Mouse (Mus musculus) midbrain, embryonic 14.5 days (tissue): ENCODE data around the gene Tprn. TPM values are rescaled to one million over a fixed set of nuclear protein-coding genes. Genes with fewer than 3 reads are reported as not detected.

ENCODE experiments used
- ATAC-seq: fragments of 200-750 bp; cut with Nextera tagmentation; 2 replicates; pipeline ENCODE4 v1.8.0; 2017; ENCODE audit warnings: moderate number of reproducible peaks, moderate library complexity; ENCODE audit not compliant: low FRiP score, low TSS enrichment
- DNase-seq: peaks from one replicate; pipeline ENCODE4 v3.0.0-alpha.2; 2015
- H3K27ac ChIP-seq: fragments of 300-500 bp; sonication (generic); replicated peaks from 2 replicates; pipeline ENCODE4 v1.5.1; 2014; ENCODE audit warnings: mild to moderate bottlenecking, low read depth, low read length, moderate library complexity
- H3K27me3 ChIP-seq: fragments of 300-500 bp; sonication (generic); 2 replicates; pipeline ENCODE4 v1.6.1; 2014; ENCODE audit warnings: low read length, control low read depth, mixed read lengths; ENCODE audit not compliant: control insufficient read depth, insufficient read depth
- H3K36me3 ChIP-seq: fragments of 300-500 bp; sonication (generic); 2 replicates; pipeline ENCODE4 v1.6.1; 2014; ENCODE audit warnings: low read length, control low read depth; ENCODE audit not compliant: control insufficient read depth, insufficient read depth
- H3K4me1 ChIP-seq: fragments of 300-500 bp; sonication (generic); 2 replicates; pipeline ENCODE4 v1.6.1; 2014; ENCODE audit warnings: mild to moderate bottlenecking, antibody characterized with exemption, low read length, control low read depth; ENCODE audit not compliant: control insufficient read depth, insufficient read depth
- H3K4me2 ChIP-seq: fragments of 300-500 bp; sonication (generic); 2 replicates; pipeline ENCODE4 v1.6.1; 2014; ENCODE audit warnings: mild to moderate bottlenecking, low read length, moderate library complexity
- H3K4me3 ChIP-seq: fragments of 300-500 bp; sonication (generic); replicated peaks from 2 replicates; pipeline ENCODE4 v1.5.1; 2014; ENCODE audit warnings: low read depth, low read length
- H3K9ac ChIP-seq: fragments of 300-500 bp; sonication (generic); replicated peaks from 2 replicates; pipeline ENCODE4 v1.6.1; 2014; ENCODE audit warnings: mild to moderate bottlenecking, low read length, moderate library complexity
- H3K9me3 ChIP-seq: fragments of 300-500 bp; sonication (generic); 2 replicates; pipeline ENCODE4 v1.6.1; 2016; ENCODE audit warnings: low read length, control low read depth, mixed read lengths; ENCODE audit not compliant: control insufficient read depth
- whole genome bisulfite sequencing: fragments of 180-500 bp; shearing (Covaris S2); extraction: QIAGEN DNeasy Blood & Tissue Kit; methylation state at CpG from one replicate; pipeline ENCODE4 v1.1.7; 2014; 5-methylcytosine and 5-hydroxymethylcytosine counted together
- polyA plus RNA-seq: library from polyadenylated mRNA; unstranded; fragments of >200 nt; fragmentation: Nextera tagmentation; extraction: Ambion mirVana; gene quantifications from 2 replicates; pipeline ENCODE4 v1.2.1, GENCODE M21; 2014

Tprn gene
- polyA plus RNA-seq, 1 experiment from 2014 or later = 13.3 TPM

DNA sequence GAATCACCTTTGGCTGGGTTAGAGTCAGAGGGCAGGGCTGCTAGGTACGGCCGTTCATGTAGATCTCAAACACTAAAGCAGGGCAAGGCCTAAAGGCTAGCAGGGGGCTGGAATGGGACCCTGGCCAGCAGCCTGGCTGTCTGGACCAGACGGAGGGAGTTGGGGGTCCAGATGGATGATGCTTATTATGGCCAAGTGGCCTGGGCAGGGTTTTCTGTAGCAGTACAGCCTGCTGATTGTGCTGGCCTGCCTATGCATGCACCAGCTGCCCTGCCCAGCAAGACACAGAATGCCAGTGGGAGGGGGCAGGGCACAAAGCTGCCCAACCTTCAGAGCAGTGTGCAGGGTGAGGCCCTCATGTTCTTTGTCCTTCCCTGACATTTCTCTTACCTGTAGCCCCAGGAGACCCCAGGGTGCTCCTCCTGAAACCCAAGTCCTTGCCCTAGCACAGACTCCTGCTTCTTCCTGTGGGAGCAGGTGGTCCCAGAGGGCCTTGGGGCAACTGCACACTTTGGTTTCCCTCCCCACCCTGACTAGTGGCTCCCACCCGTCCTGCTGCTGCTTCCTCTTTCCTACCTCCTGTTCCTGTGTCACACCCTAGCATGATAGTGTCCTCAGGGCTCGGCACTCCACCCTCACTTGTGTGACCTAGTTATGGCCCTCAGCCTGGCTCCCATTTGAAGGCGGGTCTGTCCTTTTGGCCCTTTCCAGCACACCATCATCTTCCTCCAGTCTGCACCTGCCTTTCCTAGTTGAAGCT lies 3.7 kb downstream of the Tprn start:
- Histone ChIP-seq H3K9me3 (no peaks in the 10 kb centered on the region), H3K9ac (peak overlapping the region; percentile 31; the same call in 1 of the 2 replicates), H3K36me3 (peaks cover 27% of the 10 kb centered on the region), H3K27me3 (peaks cover 9% of the 10 kb centered on the region), H3K27ac (no peak overlapping the region), H3K4me2 (peak overlapping the region; percentile 100), H3K4me1 (peaks cover 53% of the 10 kb centered on the region), H3K4me3 (no peak overlapping the region)
- 70% methylated on average over 6 of the region's 6 CpGs for WGBS
- no peak for DNase-seq
- no peak for ATAC-seq

- peaks cover 59% of the 10 kb centered on the region for H3K4me1 ChIP-seq
- H3K27ac ChIP-seq = 0 out of 2 replicates have a peak overlapping the region, but pooled peaks have one; percentile 52
- H3K4me3 ChIP-seq = no peak overlapping the region
- peak; percentile 35 for DNase-seq
- H3K9ac ChIP-seq = peak overlapping the region; percentile 16; the same call in 1 of the 2 replicates
- peaks cover 9% of the 10 kb centered on the region for H3K27me3 ChIP-seq
- ATAC-seq = no peak
- peaks cover 27% of the 10 kb centered on the region for H3K36me3 ChIP-seq
- peak overlapping the region; percentile 100 for H3K4me2 ChIP-seq
- no peaks in the 10 kb centered on the region for H3K9me3 ChIP-seq
- WGBS = 50% methylated on average over 2 of the region's 2 CpGs
Observed at GRCm38 (mm10) chr2:25266720-25267119, 4.3 kb downstream of the Tprn start.

DNA sequence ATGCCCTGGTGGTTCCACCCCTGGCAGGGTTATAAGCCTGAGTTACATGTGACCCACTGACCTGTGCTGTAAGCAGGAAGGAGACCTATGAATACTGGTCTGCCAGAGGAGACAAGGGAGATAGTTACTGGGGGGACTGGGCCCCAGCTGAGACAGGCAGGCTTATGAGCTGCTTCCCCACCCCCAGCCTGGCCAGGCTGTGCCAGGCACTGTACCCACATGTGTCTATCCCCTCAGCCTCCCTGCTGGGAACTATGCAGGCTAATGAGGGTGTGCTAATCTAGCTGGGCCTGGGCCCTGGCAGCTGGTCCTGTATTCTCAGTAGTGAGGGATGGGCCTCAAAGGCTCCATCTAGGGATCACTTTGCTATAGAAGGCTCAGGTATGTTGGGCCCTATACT lies 4.8 kb downstream of the Tprn start:
- Histone ChIP-seq H3K27ac (0 out of 2 replicates have a peak overlapping the region, but pooled peaks have one; percentile 52), H3K9me3 (no peaks in the 10 kb centered on the region), H3K9ac (peak overlapping the region; percentile 16; the same call in 1 of the 2 replicates), H3K4me1 (peaks cover 59% of the 10 kb centered on the region), H3K27me3 (peaks cover 9% of the 10 kb centered on the region), H3K4me2 (peak overlapping the region; percentile 100), H3K36me3 (peaks cover 27% of the 10 kb centered on the region), H3K4me3 (no peak overlapping the region)
- DNase-seq (no peak), ATAC-seq (no peak)

GRCm38 (mm10) chr2:25267746-25268309 lies 5.4 kb downstream of the Tprn start:
- peaks cover 27% of the 10 kb centered on the region for H3K36me3 ChIP-seq
- 78% methylated on average over 4 of the region's 4 CpGs for WGBS
- H3K4me3 ChIP-seq = no peak overlapping the region
- H3K27ac ChIP-seq = no peak overlapping the region
- DNase-seq = no peak
- H3K9ac ChIP-seq = no peak overlapping the region
- H3K4me2 ChIP-seq = no peak overlapping the region
- H3K4me1 ChIP-seq = peaks cover 60% of the 10 kb centered on the region
- no peak for ATAC-seq
- H3K27me3 ChIP-seq = peaks cover 9% of the 10 kb centered on the region
- H3K9me3 ChIP-seq = no peaks in the 10 kb centered on the region

DNA sequence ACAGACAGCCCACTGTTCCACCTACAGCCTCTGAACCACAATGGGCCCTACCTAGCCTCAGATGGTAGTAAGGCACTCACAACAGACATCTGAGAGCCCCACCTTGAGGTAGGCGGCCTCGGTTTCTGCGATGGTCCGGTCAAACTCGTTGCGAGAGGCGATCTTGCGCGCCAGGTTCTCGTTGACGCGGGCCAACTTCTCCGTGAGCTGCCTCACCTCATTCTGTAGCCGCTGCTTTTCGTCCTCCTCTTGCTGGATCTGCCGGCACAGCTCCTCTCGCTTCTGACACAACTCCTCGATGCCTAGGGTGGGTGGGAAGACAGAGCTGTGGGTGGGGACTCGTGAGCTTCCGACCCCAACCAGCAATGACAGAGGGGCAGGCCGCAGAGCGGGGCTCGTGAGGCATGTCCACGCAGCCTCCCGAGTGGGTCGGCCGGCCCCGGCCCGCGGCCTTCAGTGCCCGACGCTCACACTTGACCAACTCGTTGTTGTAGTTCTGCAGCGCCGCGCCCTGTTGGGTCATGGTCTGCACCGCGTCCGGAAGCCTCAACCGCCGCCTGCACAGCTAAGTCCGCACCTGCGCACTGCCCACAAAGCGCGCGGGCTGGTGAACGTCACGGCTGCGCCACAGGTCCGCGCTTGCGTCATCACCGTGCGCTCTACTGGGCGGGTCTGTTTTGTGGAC lies 9.6 kb downstream of the Tprn start, which contains the start of the genes Ssna1 and Anapc2:
TSS of gene Ssna1 (minus strand) at position 612 of the 685 bp plus-strand sequence.
TSS of gene Anapc2 (plus strand) at position 652 of the 685 bp plus-strand sequence.
- Histone ChIP-seq H3K27me3 (no peaks in the 10 kb centered on the region), H3K36me3 (peaks cover 61% of the 10 kb centered on the region), H3K4me3 (peak within 1 kb of the TSS; percentile 83), H3K9ac (peak within 1 kb of the TSS; percentile 82), H3K27ac (peak within 1 kb of the TSS; percentile 83), H3K4me2 (peak within 1 kb of the TSS; percentile 98), H3K4me1 (peaks cover 31% of the 10 kb centered on the region), H3K9me3 (no peaks in the 10 kb centered on the region)
- DNase-seq (peak; percentile 99), ATAC-seq (peak; percentile 96)
- under 1% methylated on average over 55 of the region's 55 CpGs for WGBS

- H3K4me2 ChIP-seq = peak overlapping the region; percentile 98
- peak overlapping the region; percentile 83 for H3K4me3 ChIP-seq
- ATAC-seq (peak; percentile 62), DNase-seq (no peak)
- WGBS = under 1% methylated on average over 29 of the region's 29 CpGs
- no peaks in the 10 kb centered on the region for H3K27me3 ChIP-seq
- H3K9me3 ChIP-seq = no peaks in the 10 kb centered on the region
- H3K4me1 ChIP-seq = peaks cover 26% of the 10 kb centered on the region
- peak overlapping the region; percentile 83 for H3K27ac ChIP-seq
- peaks cover 66% of the 10 kb centered on the region for H3K36me3 ChIP-seq
- H3K9ac ChIP-seq = peak overlapping the region; percentile 82
Observed at GRCm38 (mm10) chr2:25272515-25272914, 10.1 kb downstream of the Tprn start.

- no peak for DNase-seq
- H3K9me3 ChIP-seq = no peaks in the 10 kb centered on the region
- WGBS = 39% methylated on average over 16 of the region's 16 CpGs
- H3K36me3 ChIP-seq = peaks cover 71% of the 10 kb centered on the region
- H3K4me3 ChIP-seq = peak overlapping the region; percentile 83
- H3K27me3 ChIP-seq = no peaks in the 10 kb centered on the region
- ATAC-seq = no peak
- H3K27ac ChIP-seq = no peak overlapping the region
- peaks cover 23% of the 10 kb centered on the region for H3K4me1 ChIP-seq
- H3K4me2 ChIP-seq = peak overlapping the region; percentile 98
- peak overlapping the region; percentile 82 for H3K9ac ChIP-seq
Observed at GRCm38 (mm10) chr2:25273010-25273409, 10.6 kb downstream of the Tprn start.

GRCm38 (mm10) chr2:25278928-25279882 lies 16.8 kb downstream of the Tprn start:
- Histone ChIP-seq H3K36me3 (peaks cover 94% of the 10 kb centered on the region), H3K9me3 (no peaks in the 10 kb centered on the region), H3K4me1 (no peaks in the 10 kb centered on the region), H3K4me2 (no peak overlapping the region), H3K9ac (no peak overlapping the region), H3K27ac (no peak overlapping the region), H3K4me3 (no peak overlapping the region), H3K27me3 (no peaks in the 10 kb centered on the region)
- DNase-seq = peak; percentile 90
- ATAC-seq = no peak
- WGBS = 61% methylated on average over 13 of the region's 13 CpGs
